Mouse (Mus musculus): ENCODE results near the gene Dusp22.

Gene Dusp22
- long read RNA-seq, experiment 1, transcript Dusp22-201 (8 exons, 1,161 nt), result major isoform, 10 of 17 reads
- long read RNA-seq, experiment 1, transcript Dusp22-202 (7 exons, 3,015 nt), result minor isoform, 5 of 17 reads
- long read RNA-seq, experiment 1, partial matches to known transcripts, result 2 of 17 reads
- long read RNA-seq, experiment 1, other reads (novel, unspliced or antisense), result 0 of 17 reads
- long read RNA-seq, experiment 2, transcript Dusp22-201 (8 exons, 1,161 nt), result major isoform, 9 of 17 reads
- long read RNA-seq, experiment 2, partial matches to known transcripts, result 3 of 17 reads
- long read RNA-seq, experiment 2, other reads (novel, unspliced or antisense), result 1 of 17 reads

GRCm38 (mm10) chr13:30659613-30660505 is at the start of gene Dusp22:
TSS of gene Dusp22 (plus strand) at chr13:30659999.
- intact Hi-C loops (cut with DNase I), result no loop called here

- intact Hi-C loops (cut with DNase I), result no loop called here
Measured at GRCm38 (mm10) chr13:30612079-30612794, 47.6 kb upstream of the Dusp22 start.

DNA sequence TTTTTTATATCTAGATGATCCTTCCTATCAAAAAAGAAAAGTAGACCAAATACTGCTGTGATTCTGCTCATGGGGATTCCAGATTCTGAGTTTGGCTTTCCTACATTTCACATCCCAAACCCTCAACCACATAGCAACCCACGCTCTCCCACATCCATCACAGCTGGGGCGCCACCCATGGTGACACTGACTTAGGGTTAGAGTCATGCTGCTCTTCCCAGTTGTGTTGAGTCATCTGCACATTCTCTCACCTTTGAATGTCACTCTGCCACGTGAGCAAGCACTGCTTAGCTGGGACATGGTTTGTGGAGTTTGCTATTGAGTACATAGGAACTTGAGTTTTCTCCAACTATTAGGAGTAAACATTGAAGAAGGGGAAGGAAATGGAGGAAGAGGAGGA is 40.1 kb upstream of the Dusp22 start:
- intact Hi-C loops (cut with DNase I), result no loop called here

GRCm38 (mm10) chr13:30628195-30629048 is 31.4 kb upstream of the Dusp22 start:
- intact Hi-C loops (cut with DNase I), result no loop called here

DNA sequence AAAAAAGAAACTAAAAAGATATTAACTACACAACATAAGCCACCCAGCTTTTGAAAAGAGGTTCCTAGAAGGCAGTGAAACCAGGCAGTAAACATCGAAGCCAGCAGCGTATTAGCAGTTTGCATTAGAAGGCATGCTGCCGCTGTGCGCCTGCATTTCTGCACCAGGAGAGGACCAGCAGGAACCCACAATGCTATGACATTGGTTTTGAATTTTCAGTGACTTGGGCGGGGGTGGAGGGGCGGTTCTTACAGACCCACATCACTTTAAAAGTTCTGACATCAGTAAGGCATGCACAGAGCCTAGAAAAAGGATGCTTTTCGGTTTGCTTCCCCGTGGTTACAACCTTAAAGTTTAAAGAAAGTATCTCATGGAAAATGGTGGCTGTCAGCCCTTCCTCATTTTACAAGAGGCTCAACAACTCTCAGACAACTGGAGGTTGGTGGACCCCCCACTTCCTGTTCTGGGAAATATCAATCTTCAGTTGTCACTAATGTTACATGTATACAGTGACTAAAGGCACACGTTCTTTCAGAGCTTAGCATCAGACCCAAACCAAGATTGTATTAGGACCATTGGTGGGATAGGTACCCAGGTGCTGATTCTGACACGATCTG is 29.9 kb upstream of the Dusp22 start:
- intact Hi-C loops (cut with DNase I), result no loop called here

- intact Hi-C loops (cut with DNase I), result no loop called here
Measured at GRCm38 (mm10) chr13:30632998-30633397, 26.8 kb upstream of the Dusp22 start.

- intact Hi-C loops (cut with DNase I), result no loop called here
Measured at GRCm38 (mm10) chr13:30636453-30636852, 23.3 kb upstream of the Dusp22 start.

- intact Hi-C loops (cut with DNase I), result no loop called here
Measured at GRCm38 (mm10) chr13:30638378-30639115, 21.3 kb upstream of the Dusp22 start.

DNA sequence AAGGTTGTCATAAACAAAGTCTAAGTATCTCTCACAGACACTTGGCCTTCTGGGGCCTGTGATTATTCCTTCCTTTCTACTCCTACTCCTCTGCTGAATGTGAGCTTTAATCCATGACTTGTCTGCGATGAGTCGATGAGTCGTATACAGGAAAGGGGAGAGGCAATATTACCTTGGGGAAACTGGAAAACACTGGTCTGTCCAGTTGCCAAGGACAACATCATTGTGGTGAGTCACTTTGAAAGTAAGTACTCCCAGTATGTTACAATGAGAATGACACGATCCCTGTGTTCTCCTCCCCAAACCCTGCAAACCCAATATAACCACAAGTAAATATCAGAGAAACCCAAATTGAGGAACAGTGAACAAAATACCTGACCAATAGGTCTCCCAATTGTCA is 17.7 kb upstream of the Dusp22 start:
- intact Hi-C loops (cut with DNase I), result no loop called here

DNA sequence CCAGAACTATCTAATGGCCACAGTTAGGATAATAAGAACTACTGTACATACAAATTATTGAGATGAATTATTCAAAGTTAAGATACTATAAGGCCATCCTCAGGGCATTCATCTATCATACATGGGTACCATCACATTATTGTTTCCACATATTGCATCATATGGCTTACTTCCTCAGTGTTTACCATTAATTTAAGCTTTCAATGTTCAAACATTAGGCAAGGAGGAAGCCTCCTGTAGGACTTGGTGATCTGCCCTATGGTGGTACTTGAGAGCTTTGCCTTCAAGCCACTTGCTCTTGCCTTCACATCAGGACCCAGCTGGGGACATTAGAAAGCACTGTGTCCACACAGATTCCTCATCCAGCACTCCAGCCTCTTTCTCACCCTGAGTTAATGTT is 11.3 kb upstream of the Dusp22 start:
- intact Hi-C loops (cut with DNase I), result no loop called here

GRCm38 (mm10) chr13:30649197-30649596 is 10.6 kb upstream of the Dusp22 start:
- intact Hi-C loops (cut with DNase I), result no loop called here

GRCm38 (mm10) chr13:30650684-30651083 is 9.1 kb upstream of the Dusp22 start:
- intact Hi-C loops (cut with DNase I), result no loop called here

DNA sequence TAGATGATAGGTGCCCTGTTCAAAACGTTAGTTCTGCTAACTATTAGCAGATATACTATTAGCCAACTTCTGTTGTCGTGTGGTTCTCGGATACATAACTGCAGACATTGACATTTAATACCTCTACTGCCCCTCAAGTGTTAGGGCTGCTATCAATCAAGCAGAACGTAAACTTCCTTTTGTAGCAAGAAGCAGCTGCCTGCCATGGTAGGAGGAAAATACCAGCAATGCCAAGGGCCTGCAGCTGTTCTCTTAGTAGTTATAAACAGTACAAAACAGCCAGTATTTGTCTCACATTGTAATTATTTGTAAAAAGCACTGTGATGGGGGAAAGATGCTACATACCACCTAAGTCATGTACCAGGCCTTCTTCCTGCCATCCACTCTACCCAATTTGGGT is 6.7 kb upstream of the Dusp22 start:
- intact Hi-C loops (cut with DNase I), result no loop called here

DNA sequence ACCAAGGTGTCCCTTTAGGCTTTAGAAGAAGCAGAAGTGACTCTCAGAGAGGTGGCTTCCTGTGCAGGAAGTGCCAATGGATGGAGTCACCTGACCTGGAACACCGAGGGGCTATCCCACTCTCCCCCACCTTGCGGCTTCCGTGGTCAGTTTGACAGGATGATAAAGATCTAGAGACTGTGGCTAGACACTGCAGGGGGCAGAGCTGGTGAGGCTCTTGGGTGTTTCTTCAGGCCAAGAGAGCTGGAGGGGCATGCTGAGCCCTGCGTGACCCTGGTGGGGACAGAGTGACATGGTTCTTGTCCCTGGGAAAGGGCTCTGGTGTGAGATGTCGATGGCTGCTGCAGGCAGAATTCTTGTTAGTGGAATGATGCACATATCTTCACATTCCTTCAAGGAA is 5.3 kb upstream of the Dusp22 start:
- intact Hi-C loops (cut with DNase I), result no loop called here

DNA sequence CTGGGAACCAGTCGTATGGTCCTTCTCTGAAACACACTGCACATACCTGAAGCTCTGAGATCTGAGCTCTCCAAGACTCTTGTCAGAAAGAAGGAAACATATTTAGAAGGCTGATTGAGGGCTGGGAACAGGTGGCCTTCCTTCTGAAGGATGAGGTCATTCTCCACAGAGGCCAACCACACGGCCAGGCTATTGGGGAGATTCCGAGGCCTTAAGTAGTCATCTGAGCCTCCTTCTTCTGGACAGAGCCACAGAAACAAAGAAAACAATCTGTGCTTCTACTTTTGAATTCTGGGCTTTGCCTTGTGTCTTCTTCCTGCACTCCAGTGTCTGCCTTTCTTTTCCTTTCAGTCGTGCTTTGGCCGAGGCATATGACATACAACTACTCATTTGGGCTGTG is 2.9 kb upstream of the Dusp22 start:
- intact Hi-C loops (cut with DNase I), result no loop called here

DNA sequence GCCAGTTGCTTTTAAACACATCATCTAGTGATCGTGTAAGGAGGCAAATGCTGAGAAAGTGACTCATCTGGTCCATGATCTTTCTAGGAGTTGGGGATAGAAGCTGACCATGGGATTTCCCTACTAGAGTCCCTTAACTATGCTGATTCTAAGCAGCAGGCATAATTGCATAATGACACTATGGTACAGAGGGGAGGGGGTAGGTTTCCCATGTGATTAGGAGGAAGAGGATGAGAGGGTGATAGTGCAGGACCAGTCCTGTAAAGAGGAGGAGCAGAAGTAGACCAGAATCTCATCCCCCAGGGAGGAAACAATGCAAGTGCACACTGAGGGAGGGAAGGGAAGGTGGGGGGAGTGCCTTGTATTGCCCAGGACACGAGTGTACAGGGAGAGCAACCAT is 2.0 kb upstream of the Dusp22 start:
- intact Hi-C loops (cut with DNase I), result no loop called here

GRCm38 (mm10) chr13:30658201-30658996 is 1.4 kb upstream of the Dusp22 start:
- intact Hi-C loops (cut with DNase I), result no loop called here

DNA sequence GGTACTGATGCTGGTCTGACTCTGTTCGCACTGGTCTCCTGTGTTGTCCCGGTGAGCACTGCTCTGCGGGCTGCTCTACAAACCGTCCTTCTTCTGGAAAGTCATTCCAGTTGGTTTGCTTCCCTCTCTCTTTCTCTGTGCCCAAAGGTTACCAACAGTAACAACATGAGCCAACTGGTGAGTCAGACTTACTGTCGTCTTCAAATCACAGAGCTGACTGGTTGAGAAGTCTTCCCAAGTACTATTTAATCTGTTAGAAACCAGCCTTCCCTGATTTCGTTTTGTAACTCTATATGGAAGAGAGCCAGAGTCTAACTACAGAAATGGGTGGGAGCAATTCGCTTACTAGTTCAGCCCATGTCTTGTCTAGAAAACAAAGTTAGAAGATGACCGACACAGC is 5.5 kb downstream of the Dusp22 start:
- intact Hi-C loops (cut with DNase I), result no loop called here

GRCm38 (mm10) chr13:30666537-30666936 is 6.7 kb downstream of the Dusp22 start:
- intact Hi-C loops (cut with DNase I), result no loop called here

All from adrenal gland (tissue).